Mouse (Mus musculus) lung, embryonic 16.5 days (tissue): ENCODE data around the gene Ppp2r3a. TPM values are rescaled to one million over a fixed set of nuclear protein-coding genes. Genes with fewer than 3 reads are reported as not detected.

Source experiments
- ATAC-seq: fragments of 200-750 bp; cut with Nextera tagmentation; 2 replicates; pipeline ENCODE4 v1.8.0; 2017; ENCODE audit warnings: low read depth, mild to moderate bottlenecking, moderate library complexity
- H3K27ac ChIP-seq: fragments of 300-500 bp; sonication (generic); 2 replicates; pipeline ENCODE4 v1.5.1; 2014; ENCODE audit warnings: mild to moderate bottlenecking, control low read depth, low read length
- H3K27me3 ChIP-seq: fragments of 300-500 bp; sonication (generic); 2 replicates; pipeline ENCODE4 v1.6.1; 2014; ENCODE audit warnings: low read depth, low read length, mixed read lengths; ENCODE audit not compliant: control insufficient read depth, insufficient read depth
- H3K36me3 ChIP-seq: fragments of 300-500 bp; sonication (generic); 2 replicates; pipeline ENCODE4 v1.6.1; 2014; ENCODE audit warnings: low read length; ENCODE audit not compliant: control insufficient read depth, insufficient read depth
- H3K4me1 ChIP-seq: fragments of 300-500 bp; sonication (generic); replicated peaks from 2 replicates; pipeline ENCODE4 v1.6.1; 2014; ENCODE audit warnings: low read length, mixed read lengths; ENCODE audit not compliant: control insufficient read depth, insufficient read depth
- H3K4me2 ChIP-seq: fragments of 300-500 bp; sonication (generic); 2 replicates; pipeline ENCODE4 v1.6.1; 2014; ENCODE audit warnings: low read depth, low read length, control low read depth
- H3K4me3 ChIP-seq: fragments of 300-500 bp; sonication (generic); 2 replicates; pipeline ENCODE4 v1.5.1; 2014; ENCODE audit warnings: mild to moderate bottlenecking, low read length, control low read depth
- H3K9ac ChIP-seq: fragments of 300-500 bp; sonication (generic); 2 replicates; pipeline ENCODE4 v1.6.1; 2014; ENCODE audit warnings: low read length, control low read depth
- H3K9me3 ChIP-seq: fragments of 300-500 bp; sonication (generic); 2 replicates; pipeline ENCODE4 v1.6.1; 2016; ENCODE audit warnings: low read length; ENCODE audit not compliant: control insufficient read depth
- WGBS: fragments of 180-500 bp; shearing (Covaris S2); extraction: QIAGEN DNeasy Blood & Tissue Kit; methylation state at CpG from one replicate; pipeline ENCODE4 v1.1.7; 2014; 5-methylcytosine and 5-hydroxymethylcytosine counted together
- polyA plus RNA-seq: library from polyadenylated mRNA; unstranded; fragments of >200 nt; fragmentation: Nextera tagmentation; extraction: Ambion mirVana; gene quantifications from 2 replicates; pipeline ENCODE4 v1.2.1, GENCODE M21; 2015

The Ppp2r3a gene
- polyA plus RNA-seq, 1 experiment from 2014 or later, result 11.3 TPM

DNA sequence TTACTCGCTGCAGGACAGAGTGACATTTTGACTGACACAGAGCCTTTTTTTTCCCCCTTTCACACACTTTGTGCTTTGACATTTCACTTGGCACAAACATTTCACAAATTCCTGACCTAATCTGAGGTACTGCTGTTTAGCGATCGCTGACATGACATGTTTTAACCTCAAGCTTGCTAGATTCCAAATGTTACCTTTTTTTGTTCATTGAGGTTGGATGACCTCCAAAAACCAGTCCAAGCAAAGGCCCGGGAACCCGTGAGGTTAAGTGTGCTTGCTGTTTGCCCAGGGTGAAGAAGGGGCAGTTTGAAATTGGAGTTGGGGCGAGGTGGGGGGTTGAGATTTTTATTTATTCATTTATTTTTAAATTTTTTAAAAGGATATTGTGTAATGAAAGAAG, 31.1 kb upstream of the Ppp2r3a start:
- Histone ChIP-seq H3K27ac (no peak overlapping the region), H3K4me1 (no peaks in the 10 kb centered on the region), H3K9ac (no peak overlapping the region), H3K27me3 (no peaks in the 10 kb centered on the region), H3K4me2 (no peak overlapping the region), H3K4me3 (no peak overlapping the region), H3K9me3 (no peaks in the 10 kb centered on the region), H3K36me3 (no peaks in the 10 kb centered on the region)
- WGBS, result 28% methylated on average over 6 of the region's 6 CpGs
- ATAC-seq, result no peak

DNA sequence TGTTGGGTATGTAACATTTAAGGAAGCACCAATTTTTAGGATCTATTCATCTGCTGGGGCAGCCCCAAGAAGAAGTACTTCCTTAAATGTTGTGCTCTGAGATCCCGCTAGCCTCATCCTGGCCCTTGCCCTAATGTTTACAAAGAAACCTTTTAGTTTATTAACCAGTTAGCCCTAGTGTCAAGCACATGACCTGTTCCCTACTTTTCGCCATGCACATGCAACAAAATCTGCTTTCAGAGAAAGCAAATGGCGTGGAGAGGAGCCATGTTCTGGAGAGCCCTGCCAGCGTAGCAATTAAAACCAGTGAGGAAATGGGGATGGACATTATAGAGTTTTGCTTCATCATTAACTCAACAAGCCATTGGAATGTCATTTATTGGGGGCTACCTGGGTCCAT, 30.3 kb upstream of the Ppp2r3a start:
- H3K9ac ChIP-seq, result no peak overlapping the region
- no peak for ATAC-seq
- no peak overlapping the region for H3K27ac ChIP-seq
- no peaks in the 10 kb centered on the region for H3K4me1 ChIP-seq
- H3K36me3 ChIP-seq, result no peaks in the 10 kb centered on the region
- no peaks in the 10 kb centered on the region for H3K27me3 ChIP-seq
- 60% methylated on average over 4 of the region's 4 CpGs for WGBS
- H3K4me2 ChIP-seq, result no peak overlapping the region
- no peaks in the 10 kb centered on the region for H3K9me3 ChIP-seq
- no peak overlapping the region for H3K4me3 ChIP-seq

DNA sequence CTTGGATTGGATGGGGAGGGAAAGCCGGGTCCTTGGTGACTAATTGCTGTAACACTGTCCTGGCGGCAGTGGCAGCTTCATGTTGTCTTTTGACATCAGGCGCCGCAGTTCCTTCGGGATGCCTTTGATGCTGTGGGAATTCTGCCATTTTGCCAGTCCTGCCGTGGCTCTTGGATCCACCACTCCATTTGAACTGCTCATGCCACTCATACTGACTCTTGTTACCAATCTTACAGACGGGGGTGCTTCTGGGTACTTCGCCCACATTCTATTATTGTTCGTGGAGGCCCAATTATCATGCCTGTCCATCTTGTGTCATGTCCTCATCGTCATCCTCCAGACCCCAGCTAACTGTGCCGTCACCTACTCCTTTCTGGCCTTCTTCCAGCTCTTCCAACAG, 29.7 kb upstream of the Ppp2r3a start:
- H3K27ac ChIP-seq, result no peak overlapping the region
- H3K4me3 ChIP-seq, result no peak overlapping the region
- H3K36me3 ChIP-seq, result no peaks in the 10 kb centered on the region
- no peaks in the 10 kb centered on the region for H3K4me1 ChIP-seq
- no peak for ATAC-seq
- 89% methylated on average over 11 of the region's 11 CpGs for WGBS
- no peak overlapping the region for H3K4me2 ChIP-seq
- H3K9me3 ChIP-seq, result no peaks in the 10 kb centered on the region
- H3K9ac ChIP-seq, result no peak overlapping the region
- no peaks in the 10 kb centered on the region for H3K27me3 ChIP-seq

DNA sequence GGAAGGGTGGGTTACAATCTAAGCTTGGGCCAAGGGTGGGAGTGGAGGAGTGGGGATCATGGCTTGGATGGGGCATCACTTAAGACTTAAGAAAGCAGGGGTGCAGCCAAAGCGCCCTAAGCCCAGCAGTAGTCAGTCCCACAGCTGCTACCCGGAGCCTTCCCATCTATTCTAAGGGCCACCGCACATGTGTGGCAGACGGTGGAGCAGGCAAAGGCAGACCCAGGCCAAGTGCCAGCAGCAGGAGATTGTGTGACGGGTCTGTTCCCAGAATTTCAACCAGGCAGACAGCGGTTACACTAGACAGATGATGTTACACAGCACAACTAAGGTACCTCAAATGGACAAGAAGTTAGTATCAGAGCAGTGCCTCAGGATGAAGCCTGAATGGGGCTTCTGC, 29.3 kb upstream of the Ppp2r3a start:
- no peak for ATAC-seq
- no peak overlapping the region for H3K9ac ChIP-seq
- WGBS, result 88% methylated on average over 6 of the region's 6 CpGs

DNA sequence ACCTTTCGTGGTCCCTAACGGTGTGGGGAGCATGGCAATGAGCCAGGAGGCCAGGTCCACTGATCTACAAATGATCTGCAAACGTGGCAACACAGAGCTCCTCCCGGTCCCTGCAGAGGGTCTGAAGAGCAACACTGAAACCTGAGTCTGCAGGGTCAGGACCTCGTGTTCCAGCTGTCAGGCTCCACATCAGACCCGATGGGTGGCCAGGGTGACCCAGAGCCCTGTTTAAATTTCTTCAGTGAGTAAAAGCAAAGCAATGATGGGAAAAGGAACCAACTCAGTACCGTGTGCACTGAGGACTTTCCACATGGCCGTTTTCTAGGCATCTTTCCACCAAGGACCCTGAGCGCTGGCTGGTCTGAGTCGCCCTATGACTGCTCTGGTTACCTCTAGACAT, 28.6 kb upstream of the Ppp2r3a start:
- WGBS, result 46% methylated on average over 10 of the region's 10 CpGs
- Histone ChIP-seq H3K9ac (no peak overlapping the region), H3K27me3 (no peaks in the 10 kb centered on the region), H3K36me3 (no peaks in the 10 kb centered on the region), H3K4me1 (no peaks in the 10 kb centered on the region), H3K9me3 (no peaks in the 10 kb centered on the region), H3K4me3 (no peak overlapping the region), H3K27ac (no peak overlapping the region), H3K4me2 (no peak overlapping the region)
- no peak for ATAC-seq

More for the DNA sequence above, 29.3 kb upstream of the Ppp2r3a start:
- Histone ChIP-seq H3K27ac (no peak overlapping the region), H3K36me3 (no peaks in the 10 kb centered on the region), H3K27me3 (no peaks in the 10 kb centered on the region), H3K4me1 (no peaks in the 10 kb centered on the region), H3K4me3 (no peak overlapping the region), H3K9me3 (no peaks in the 10 kb centered on the region), H3K4me2 (no peak overlapping the region)

DNA sequence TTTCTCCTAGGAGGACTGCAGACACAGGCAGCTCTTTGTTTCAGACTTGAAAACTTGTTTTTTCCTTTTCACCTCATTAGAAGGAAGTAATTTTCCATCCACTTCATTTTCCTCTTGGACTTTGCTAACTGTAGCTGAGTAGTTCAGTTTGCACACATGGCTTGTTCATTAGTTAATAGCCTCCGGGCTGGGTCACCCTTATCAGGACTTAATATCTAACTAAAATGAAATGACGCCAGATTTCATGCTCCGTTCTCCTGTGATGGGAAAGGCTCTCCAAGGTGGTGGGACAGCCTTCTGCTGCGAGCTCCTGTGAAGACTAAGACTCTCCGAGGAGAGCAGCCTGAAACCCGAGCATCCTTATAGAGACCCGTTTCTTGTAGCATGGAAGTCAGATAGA, 21.1 kb upstream of the Ppp2r3a start:
- WGBS, result 49% methylated on average over 7 of the region's 7 CpGs
- ATAC-seq, result peak; percentile 54; the same call in 1 of the 2 replicates
- H3K4me3 ChIP-seq, result no peak overlapping the region
- no peaks in the 10 kb centered on the region for H3K9me3 ChIP-seq
- peak overlapping the region; percentile 47 for H3K27ac ChIP-seq
- H3K4me2 ChIP-seq, result no peak overlapping the region
- H3K27me3 ChIP-seq, result no peaks in the 10 kb centered on the region
- no peak overlapping the region for H3K9ac ChIP-seq
- H3K4me1 ChIP-seq, result 0 out of 2 replicates have a peak, but pooled peaks cover 2% of the 10 kb centered on the region
- no peaks in the 10 kb centered on the region for H3K36me3 ChIP-seq

DNA sequence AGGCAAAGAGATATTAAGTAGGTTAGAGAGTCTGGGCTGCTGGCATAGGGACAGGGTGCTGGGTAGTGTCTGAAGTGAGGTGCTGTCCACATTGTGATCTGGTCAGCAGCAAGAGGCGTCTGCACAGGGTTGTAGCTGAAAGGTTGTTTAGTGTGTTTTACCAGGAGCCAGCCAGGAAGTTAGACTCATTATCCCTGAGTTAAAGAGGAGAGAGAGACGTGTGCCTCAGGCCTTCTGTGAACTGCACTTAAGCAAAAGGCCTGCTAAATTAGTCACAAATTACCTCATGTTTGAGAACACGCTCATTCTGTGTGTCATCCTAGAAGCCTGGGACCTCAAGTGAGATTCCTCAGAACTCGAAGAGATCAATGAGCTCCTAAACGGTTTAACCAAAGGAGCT, 18.4 kb upstream of the Ppp2r3a start:
- Histone ChIP-seq H3K36me3 (no peaks in the 10 kb centered on the region), H3K9ac (no peak overlapping the region), H3K27me3 (no peaks in the 10 kb centered on the region), H3K4me2 (no peak overlapping the region), H3K9me3 (no peaks in the 10 kb centered on the region), H3K4me1 (0 out of 2 replicates have a peak, but pooled peaks cover 2% of the 10 kb centered on the region), H3K4me3 (no peak overlapping the region), H3K27ac (no peak overlapping the region)
- no peak for ATAC-seq
- WGBS, result 26% methylated on average over 5 of the region's 5 CpGs

DNA sequence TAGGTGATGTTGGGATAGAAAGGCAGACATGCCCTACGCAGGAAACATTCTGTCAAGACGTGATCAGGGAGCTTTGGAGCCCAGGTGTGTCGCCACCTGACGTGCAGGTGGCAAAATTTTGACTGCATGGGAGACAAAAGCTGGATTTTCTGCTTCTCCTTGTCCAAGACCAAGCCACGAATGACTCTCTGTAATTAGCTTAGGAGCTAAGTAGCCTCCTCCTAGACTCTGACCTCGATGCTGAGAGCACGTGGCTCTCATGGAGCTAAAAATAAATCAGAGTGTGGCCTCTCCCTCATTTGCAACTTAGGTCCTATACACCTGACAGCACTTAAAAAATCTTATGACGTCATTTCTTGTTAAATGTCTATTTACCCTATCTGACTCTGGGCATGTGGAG, 14.4 kb upstream of the Ppp2r3a start:
- H3K27ac ChIP-seq, result no peak overlapping the region
- H3K4me2 ChIP-seq, result no peak overlapping the region
- 66% methylated on average over 8 of the region's 8 CpGs for WGBS
- H3K36me3 ChIP-seq, result no peaks in the 10 kb centered on the region
- H3K4me3 ChIP-seq, result no peak overlapping the region
- no peaks in the 10 kb centered on the region for H3K4me1 ChIP-seq
- H3K9ac ChIP-seq, result no peak overlapping the region
- H3K27me3 ChIP-seq, result no peaks in the 10 kb centered on the region
- H3K9me3 ChIP-seq, result no peaks in the 10 kb centered on the region
- no peak for ATAC-seq

DNA sequence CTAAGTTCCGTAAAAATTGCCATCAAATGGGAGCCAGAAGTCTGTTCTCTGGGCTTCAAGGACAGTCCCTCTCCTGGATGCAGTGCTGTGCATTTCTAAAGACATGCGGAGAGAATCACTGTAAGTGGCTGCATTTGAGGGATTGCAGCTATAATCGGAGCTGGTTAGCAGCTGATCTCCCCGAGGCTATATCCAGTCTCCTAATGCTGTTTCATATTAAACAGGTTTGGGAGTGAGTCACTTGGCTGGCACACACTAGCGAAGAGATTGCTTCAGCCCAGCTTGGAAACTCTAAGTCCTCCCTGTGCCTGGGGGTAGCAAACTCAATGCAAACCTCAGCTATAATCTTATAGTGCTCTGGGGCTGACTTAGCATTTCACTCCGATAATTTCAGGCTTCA, 14.0 kb upstream of the Ppp2r3a start:
- no peak overlapping the region for H3K27ac ChIP-seq
- no peaks in the 10 kb centered on the region for H3K36me3 ChIP-seq
- 61% methylated on average over 6 of the region's 6 CpGs for WGBS
- no peak overlapping the region for H3K9ac ChIP-seq
- ATAC-seq, result no peak
- no peak overlapping the region for H3K4me2 ChIP-seq
- H3K4me3 ChIP-seq, result no peak overlapping the region
- H3K4me1 ChIP-seq, result no peaks in the 10 kb centered on the region
- H3K27me3 ChIP-seq, result no peaks in the 10 kb centered on the region
- H3K9me3 ChIP-seq, result no peaks in the 10 kb centered on the region

DNA sequence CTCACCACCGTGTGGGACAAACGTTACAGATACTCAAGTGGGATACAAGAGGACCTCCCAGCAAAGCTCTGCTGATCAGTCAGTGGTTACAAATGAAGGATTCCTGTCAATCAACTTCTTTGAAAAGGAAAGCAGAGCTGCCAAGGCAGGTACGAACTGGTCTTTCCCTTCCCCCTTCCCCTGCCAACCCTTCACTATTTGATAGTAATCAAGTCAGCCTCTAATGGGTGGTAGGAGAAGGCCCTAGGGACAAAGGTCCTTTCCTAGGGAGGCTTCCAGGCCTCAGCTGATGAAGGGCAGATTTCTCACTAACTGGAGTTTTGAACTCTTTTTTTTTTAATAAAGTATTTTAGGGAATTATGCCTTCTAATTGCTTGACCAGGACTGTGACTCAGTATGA, 11.2 kb upstream of the Ppp2r3a start:
- no peaks in the 10 kb centered on the region for H3K9me3 ChIP-seq
- no peaks in the 10 kb centered on the region for H3K4me1 ChIP-seq
- WGBS, result 71% methylated on average over 3 of the region's 3 CpGs
- no peak overlapping the region for H3K4me3 ChIP-seq
- no peak overlapping the region for H3K9ac ChIP-seq
- H3K4me2 ChIP-seq, result no peak overlapping the region
- ATAC-seq, result no peak
- H3K36me3 ChIP-seq, result no peaks in the 10 kb centered on the region
- no peaks in the 10 kb centered on the region for H3K27me3 ChIP-seq
- no peak overlapping the region for H3K27ac ChIP-seq
